Mouse (Mus musculus): ENCODE measurements around the gene Slc25a1. TPM values are rescaled to one million over a fixed set of nuclear protein-coding genes. Genes with fewer than 3 reads are reported as not detected.

The Slc25a1 gene
- total RNA-seq, 2 experiments from 2014 or later = 2.6 to 10.0 TPM

DNA sequence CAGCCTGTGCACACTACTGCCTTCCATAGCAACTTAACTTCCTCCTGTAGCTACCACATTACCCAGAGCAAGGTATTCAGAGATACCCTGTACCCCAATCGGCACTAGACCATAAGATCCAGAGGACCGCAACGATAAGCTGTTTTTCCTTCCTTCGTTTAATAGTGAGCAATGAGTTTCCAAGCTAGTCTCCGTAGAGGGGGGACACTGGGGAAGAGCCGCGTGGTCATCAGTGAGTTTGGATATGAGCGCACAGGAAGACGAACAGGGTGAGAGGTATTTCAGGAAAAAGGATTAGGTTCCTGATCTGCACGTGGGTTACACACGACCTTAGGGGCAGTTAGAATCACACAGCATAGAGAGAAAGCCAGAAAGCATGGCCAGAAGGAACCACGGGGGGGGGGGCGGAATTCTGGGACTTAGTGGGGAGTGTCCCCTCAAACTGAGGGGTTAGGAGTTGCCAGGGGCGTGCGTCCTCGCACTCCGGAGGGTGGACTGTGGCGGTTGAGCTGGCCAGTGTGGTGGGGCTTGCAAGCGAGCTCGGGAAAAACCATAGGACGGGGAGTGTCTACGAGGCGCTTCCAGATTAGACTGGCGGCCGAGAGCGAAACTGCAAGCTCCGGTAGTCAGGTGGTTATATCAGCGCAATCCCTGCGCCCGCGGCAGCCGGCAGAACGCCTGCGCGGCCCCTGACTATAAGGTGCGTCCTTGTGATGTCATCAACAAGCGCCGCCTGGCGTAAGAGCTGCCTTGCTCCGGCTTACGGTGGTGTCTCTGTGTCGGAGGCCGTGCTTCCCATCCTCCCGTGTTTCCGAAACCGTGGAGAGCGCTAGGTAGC, 6.5 kb downstream of the Slc25a1 start:
- peak; percentile 92 for DNase-seq

DNA sequence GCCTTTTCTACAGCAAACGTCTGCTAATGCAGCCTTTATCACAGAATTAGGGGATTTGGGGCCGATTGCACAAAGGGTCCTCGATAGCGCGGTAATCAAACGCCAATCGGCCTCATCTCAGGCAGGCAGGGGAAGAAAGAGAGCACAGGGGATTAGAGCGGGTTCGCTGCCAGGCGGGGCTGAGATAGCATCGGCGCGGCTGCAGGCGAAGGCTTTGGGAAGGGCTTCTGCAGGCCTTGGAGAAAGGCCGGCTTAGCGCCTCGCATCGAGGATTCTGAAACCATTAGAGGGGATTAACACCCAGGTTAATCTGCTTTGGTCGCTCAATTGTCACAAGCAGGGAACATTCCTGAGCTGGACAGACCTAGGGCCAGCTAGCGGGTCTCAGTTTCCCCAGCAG, 7.4 kb downstream of the Slc25a1 start:
- no peak for DNase-seq

DNA sequence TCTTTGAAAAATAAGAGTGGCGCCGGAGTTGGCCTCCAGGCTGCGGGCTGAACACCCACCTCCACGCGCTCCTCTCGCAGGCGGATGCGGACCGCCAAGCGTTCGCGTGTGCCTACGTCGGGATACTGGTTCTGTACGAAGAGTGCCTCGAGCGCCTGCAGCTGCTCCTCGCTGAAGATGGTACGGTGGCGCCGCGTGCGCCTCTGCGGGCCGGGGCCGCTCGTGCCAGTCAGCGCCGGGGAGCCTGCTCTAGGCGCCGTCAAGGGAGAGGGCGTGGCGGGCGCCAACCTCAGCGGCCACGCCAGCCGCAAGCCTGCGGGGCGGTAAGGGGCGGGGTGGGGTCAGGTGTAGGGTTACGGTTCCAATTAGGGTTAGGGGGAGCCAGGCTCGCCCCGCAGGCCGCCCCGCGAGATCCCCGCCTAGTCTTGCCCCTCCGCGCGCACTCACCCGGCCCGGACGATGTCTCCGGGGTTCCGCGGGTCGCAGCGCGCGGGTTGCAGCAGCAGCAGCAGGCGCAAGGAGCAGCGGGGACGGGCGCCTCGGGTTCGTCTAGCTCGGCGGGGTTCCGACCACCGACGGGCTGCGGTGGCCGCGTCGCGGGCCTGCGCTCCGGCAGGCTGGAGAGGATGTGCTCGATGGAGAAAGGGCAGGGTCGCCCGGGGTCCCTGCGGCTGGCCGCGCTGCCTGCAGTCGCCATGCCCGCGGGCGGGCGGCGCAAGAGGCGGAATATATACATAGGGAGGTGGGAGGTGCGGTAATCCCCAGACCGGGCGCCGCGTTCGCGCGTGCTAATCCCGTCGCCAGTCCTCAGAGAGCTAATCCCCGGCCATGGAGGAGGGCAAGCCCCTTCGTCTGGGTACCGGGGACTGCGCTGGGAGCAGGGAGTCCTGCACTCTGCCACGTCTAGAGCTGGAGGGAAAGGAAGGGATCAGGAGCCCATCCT, 13.4 kb downstream of the Slc25a1 start, which contains the start of gene Gsc2:
Gsc2 (minus strand) TSS at position 753 of the 943 bp plus-strand sequence.
- DNase-seq = no peak

DNA sequence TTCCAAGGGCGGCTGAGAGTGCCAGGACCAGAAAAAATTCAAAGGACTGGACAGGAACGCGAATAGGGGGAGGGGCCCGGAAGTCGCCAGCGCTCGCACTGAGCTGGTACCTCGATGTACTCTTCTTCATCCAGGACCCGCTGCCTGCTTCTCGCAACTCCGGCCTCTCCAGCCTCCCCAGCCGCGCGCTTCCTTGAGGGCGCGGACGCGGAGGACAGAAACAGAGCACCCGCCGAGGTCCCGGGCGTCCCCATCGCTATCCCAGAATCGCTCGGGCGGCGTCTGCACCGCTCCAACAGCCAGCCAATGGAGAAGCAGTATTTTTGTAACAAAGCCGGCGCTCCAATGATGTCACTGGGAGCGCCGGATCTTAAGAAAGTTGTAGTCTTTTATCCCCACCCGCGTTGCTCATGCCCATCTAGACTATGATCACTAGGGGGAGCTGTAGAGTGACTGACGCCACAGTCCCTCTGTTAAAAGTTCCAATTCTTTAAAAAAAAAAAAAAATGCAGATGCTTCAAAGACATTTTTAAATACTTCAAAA, 16.9 kb downstream of the Slc25a1 start, which contains the start of gene Ess2:
Ess2 (minus strand) TSS at position 297 of the 544 bp plus-strand sequence.
- peak; percentile 89 for DNase-seq

DNA sequence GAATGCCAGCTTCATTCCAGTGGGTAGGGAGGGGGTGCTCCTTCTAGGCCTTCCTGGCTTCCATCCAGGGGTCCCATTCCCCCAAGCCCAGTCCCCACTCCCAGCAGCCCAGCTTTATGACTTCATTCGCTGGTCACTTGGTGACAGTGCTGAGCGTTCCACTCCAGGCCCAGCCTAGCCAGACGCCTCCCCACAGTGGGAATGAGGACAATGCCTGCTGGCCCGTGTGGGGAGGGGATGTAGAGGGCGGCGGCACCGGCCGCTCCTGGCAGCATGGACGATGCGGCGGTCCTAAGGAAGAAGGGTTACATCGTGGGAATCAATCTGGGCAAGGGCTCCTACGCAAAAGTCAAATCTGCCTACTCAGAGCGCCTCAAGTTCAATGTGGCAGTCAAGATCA, 29.6 kb downstream of the Slc25a1 start, which contains the start of the genes Dgcr2 and Tssk2:
Dgcr2 (minus strand) TSS at position 101 of the 400 bp plus-strand sequence.
Tssk2 (plus strand) TSS at position 176 of the 400 bp plus-strand sequence.
- no peak for DNase-seq

DNA sequence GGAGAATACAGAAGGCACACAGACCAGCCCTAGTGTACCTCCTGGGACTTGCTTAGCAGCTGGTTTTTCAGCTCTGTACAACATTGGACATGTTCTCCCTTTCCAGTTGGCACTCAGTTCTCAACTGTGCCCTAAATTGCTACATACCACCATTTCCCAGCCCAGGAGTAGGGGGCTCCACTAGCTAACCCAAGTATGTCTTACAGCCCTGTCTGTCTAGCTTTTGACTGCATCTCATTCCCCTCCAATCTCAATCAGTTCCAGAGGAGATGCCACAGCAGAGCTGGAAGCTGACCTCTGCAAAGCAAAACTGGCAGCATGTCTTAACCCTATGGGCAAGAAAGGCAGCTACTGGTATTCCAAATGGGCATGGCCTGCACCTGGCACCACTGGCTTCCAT, 31.9 kb downstream of the Slc25a1 start:
- DNase-seq = no peak

DNA sequence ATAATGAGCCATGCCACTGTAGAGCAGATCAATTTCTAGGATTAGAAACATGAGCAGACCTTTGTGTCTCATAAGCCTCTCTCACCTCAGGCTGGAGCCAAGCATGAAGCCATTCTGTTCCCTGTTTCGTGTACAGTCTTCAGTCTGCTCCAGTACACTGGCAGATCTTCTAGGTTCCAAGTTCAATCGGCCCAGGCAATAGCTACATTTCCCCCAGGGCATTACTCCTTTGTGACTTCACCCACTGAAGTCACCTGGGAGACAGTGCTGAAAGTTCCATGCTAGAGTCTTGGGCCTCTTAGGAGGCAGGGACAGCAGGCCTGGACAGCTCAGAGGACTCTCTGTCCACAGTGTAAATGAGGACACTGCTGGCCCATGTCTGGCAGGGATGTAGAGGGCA, 34.1 kb downstream of the Slc25a1 start, which contains the start of gene Tssk1:
Tssk1 (plus strand) TSS at position 301 of the 400 bp plus-strand sequence.
- DNase-seq = no peak

DNA sequence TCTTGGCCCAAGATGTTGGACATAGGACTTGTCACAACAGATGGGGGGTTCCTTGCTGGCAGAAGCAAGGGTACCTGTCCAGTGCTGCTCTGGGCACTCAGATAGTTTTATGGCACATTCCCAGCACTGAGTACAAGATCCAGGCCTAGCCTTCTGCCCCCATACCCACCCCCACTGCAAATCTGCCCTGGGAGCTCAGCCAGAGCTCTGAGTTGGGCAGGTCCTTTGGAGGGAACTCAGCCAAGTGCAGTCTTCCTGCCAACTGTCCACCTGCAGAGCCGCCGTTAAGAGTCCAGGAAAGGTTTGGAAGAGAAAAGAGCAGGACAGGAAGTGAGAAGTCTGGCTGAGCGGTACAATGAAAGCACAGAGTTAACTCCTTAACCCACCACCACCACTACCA, 35.4 kb downstream of the Slc25a1 start:
- DNase-seq = no peak

DNA sequence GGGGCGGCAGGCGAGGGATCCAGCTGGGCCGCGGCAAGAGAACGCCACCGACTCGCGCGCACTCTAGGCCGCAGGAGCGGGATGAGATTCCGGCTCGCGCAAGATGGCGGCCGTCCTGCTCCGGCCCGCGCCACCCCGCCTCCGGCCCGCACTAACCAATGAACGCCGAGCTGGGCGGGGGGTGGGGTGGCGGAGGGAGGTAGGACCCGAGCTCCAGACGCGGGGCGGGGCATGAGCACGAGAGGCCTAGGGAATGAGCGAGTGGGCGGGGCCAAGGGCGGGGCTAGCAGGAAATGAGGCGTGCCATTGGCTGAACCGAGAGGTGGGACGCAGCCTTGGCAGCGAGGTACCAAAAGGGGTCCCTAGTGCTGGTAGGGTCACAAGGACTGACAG, 36.5 kb downstream of the Slc25a1 start, which contains the start of gene Gm20518:
Gm20518 (minus strand) TSS at position 105 of the 393 bp plus-strand sequence.
- peak; percentile 99 for DNase-seq

DNA sequence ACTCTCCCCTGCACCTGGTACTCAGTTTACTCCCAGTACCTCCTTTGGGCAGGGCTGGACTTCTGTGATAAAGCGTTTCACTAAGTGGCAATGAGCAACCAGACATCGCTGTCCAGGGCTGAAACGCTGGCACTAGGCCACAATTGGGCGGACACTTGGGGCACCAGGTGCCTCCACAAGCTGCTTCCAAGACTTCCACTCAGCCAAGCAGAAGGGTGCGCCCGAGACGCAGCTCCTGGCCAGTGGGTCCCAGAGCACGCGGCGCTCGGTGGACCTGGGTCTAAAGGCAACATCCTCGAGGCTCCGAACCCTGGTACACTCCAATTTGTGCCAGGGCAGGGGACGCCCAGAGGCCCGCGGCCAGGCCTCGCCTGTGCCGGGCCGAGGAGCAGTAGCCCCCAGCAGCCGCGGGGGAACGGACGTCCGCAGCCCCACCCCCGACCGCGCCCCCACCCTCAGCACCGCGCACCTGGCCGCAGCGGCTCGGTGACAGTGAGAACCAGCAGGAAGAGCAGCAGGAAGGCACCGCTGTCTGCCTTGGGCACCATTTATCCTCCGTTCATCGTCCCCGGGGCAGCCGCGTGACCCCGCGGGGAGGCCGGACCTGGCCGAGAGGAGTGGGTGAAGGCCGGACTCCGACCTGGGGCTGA, 37.0 kb downstream of the Slc25a1 start:
- DNase-seq = peak; percentile 78

DNA sequence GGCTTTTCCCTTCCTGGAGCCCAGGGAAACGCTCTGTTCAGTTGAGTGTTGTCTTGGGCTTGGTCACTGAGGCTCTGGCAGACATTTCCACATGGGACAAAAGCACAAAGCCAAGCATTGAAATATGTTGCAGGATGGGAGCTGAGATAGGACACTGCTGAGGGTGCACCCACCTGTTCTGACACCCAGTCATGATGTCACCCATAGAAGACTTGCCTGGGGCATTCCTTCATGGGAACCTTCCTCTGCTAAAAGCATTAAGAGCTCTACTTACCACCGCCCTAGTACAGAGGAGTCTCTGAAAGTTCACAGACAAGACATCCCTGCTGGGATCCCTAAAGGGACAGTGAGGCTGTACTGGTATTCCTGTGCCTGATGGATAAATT, 37.7 kb downstream of the Slc25a1 start:
- DNase-seq = no peak

DNA sequence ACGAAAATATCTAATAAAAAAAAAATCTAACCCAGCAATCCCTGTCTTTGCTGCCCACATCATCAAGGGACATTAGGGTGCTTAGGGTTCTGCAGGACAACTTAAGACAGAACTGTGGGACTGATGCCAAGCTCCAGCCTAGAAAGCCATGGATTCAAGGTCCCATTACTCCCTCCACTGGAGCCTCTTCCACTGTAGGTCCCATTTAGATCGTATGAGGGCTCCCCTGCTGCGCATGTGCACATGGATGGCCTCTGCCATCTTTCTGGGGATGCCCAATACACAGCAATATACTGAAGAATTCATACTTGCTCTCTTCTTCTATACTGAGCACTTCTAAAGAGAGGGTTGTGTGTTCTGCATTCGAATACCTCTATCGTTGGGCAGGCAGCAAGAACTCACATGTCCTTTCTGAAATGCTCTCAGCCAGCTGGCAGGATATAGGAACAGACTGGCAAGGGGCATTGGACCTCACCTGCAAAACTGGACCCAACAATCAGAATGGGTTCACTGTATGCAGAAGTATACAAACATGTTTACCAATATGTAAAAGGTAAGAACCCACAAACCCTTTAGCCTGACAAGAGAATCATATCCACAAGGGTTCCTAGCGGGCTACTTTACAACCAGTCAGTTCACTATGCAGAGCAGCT, 38.2 kb downstream of the Slc25a1 start:
- DNase-seq = no peak

DNA sequence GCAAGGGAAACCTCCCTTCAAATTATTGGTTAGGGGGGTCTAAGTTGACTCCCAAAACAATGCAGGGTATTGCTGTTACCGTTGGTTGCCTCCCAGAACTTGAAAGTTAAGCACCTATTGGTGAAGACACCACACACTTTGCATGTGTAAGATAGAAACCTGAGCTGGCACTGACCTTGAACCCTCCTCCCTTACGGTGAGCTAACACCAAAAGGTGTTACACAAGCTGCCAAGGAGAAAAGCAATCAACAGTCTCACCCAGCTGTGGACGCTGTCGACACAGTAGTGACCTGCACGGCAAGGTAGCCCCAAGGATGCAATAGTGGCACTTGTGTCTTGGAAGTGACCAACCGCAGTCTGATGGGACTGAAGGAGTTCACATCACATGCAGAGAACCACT, 43.9 kb downstream of the Slc25a1 start:
- no peak for DNase-seq

DNA sequence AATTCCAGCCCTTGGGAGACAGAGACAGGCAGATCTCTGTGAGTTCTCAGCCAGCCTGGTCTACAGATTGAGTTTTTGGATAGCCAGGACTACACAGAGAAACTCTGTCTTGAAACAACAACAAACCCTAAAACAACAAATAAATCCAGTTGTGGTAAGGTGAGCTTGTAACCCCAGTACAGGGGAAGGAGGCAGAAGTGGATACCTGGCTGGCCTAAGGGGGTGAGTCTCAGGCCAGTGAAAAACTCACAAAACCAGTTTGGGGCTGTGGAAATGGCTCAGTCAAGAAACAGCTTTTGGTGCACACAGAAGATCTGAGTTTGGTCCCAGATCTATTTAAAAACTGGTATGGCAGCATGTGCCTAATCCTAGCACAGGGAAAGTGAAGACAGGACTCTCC, 45.8 kb downstream of the Slc25a1 start:
- no peak for DNase-seq

DNA sequence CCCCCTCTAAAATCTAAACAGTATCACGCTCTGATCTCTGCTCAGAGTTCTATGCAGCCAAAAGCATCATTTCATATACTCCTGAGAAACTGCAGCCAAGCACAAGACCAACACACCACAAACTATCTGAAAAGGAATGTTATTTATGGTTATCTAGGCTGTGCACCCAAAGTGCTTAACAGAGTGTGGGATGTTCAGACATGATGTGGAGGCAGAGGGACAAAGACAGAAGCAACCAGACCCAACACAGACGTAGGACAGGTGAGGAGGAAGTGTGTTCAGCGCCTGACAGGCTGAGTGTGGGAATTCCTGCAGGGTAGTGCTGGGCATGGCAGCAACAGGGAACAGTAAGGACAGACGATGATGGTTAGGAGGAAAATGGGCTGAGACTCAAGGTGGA, 48.4 kb downstream of the Slc25a1 start:
- DNase-seq = no peak

DNA sequence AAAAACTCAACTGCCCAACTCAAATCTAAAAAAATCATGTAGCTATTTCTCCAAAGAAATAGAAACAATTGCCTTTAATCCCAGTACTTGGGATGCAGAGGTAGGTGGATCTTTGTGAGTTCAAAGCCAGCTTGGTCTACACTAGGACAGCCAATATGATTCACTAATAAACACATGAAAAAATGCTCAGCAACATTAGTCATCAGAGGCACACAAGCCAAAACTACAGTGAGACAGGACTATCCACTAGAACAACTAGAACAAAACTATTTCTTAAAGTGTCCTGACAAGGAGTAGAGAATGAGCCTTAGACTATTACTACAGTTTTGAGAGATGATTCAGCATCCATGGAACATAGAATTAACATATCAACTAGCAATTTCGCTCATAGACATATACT, 51.9 kb downstream of the Slc25a1 start:
- no peak for DNase-seq

Other genes with a start within 250 kb of the Slc25a1 start
- gene Med15, start 195.3 kb downstream of the Slc25a1 start, total RNA-seq (2021) = 10 to 100 TPM; 18.1 to 18.9 TPM
- 10 to 100 TPM; 15.4 to 18.8 TPM for gene Klhl22, start 168.6 kb downstream of the Slc25a1 start, total RNA-seq (2021)
- gene Scarf2, start 130.9 kb downstream of the Slc25a1 start, total RNA-seq (2021) = 1 to 10 TPM; 4.7 to 5.4 TPM
- not detected for gene B830017H08Rik, start 95.1 kb downstream of the Slc25a1 start, total RNA-seq (2021)
- gene Car15, start 89.9 kb downstream of the Slc25a1 start, total RNA-seq (2021) = under 1 TPM; 0.79 to 0.88 TPM
- under 1 TPM in 1 of 2 experiments, not detected in 1; 0.16 TPM for gene Gm20518, start 36.5 kb downstream of the Slc25a1 start, total RNA-seq (2021)
- under 1 TPM in 1 of 2 experiments, not detected in 1; 0.13 TPM for gene Tssk1, start 34.0 kb downstream of the Slc25a1 start, total RNA-seq (2021)
- gene Dgcr2, start 29.7 kb downstream of the Slc25a1 start, total RNA-seq (2021) = 10 to 100 TPM; 23.0 to 24.7 TPM
- gene Tssk2, start 29.6 kb downstream of the Slc25a1 start, total RNA-seq (2021) = not detected
- gene Ess2, start 16.9 kb downstream of the Slc25a1 start, total RNA-seq (2021) = 1 to 10 TPM; 5.1 to 6.1 TPM
- not detected for gene Gsc2, start 13.2 kb downstream of the Slc25a1 start, total RNA-seq (2021)
- not detected for gene Vpreb2, start 52.2 kb upstream of the Slc25a1 start, total RNA-seq (2021)
- gene Dgcr6, start 124.6 kb upstream of the Slc25a1 start, total RNA-seq (2021) = 10 to 100 TPM; 32.2 to 34.1 TPM
- gene Prodh, start 162.0 kb upstream of the Slc25a1 start, total RNA-seq (2021) = 1 to 10 TPM; 8.1 to 9.5 TPM
- under 1 TPM in 1 of 2 experiments, not detected in 1; 0.13 TPM for gene Rtn4r, start 199.4 kb upstream of the Slc25a1 start, total RNA-seq (2021)